Mouse (Mus musculus) CH12.LX (cell line): ENCODE data around the gene Tex28. TPM values are rescaled to one million over a fixed set of nuclear protein-coding genes. Genes with fewer than 3 reads are reported as not detected.
A peak's percentile ranks its signal among the peaks of the same experiment; 100 is the strongest.

Source experiments
- DNase-seq: peaks from one replicate; pipeline ENCODE4 v3.0.0-alpha.2; 2013; ENCODE audit errors: extremely low read depth
- H3K27ac ChIP-seq: 2 replicates; pipeline ENCODE4 v1.5.1; 2012; ENCODE audit warnings: low read depth, mild to moderate bottlenecking, control low read depth, moderate library complexity; ENCODE audit not compliant: insufficient read depth
- H3K27me3 ChIP-seq: replicated peaks from 2 replicates; pipeline ENCODE3; 2012; ENCODE audit warnings: inconsistent platforms
- H3K36me3 ChIP-seq, 2 experiments: replicated peaks in 1 of 2; 2 replicates each; pipeline versions ENCODE3 to v1.6.1; 2012; ENCODE audit warnings: inconsistent platforms in 1 of 2, low read length in 1 of 2, mild to moderate bottlenecking in 1 of 2, mixed read lengths in 1 of 2, moderate library complexity in 1 of 2; ENCODE audit not compliant: control insufficient read depth in 1 of 2, insufficient read depth in 1 of 2
- H3K4me1 ChIP-seq, 2 experiments: 2 replicates each; pipeline ENCODE4 v1.6.1; 2012; ENCODE audit warnings: inconsistent platforms in 1 of 2, moderate library complexity in 1 of 2; ENCODE audit not compliant: insufficient read depth in 2 of 2, control insufficient read depth in 1 of 2
- H3K4me2 ChIP-seq: 2 replicates; pipeline ENCODE4 v1.6.1; 2012; ENCODE audit warnings: low read depth, mild to moderate bottlenecking, control low read depth; ENCODE audit not compliant: poor library complexity, insufficient read depth, severe bottlenecking
- H3K4me3 ChIP-seq, 3 experiments: fragments of 150-350 bp in 1 of 3; sonication (generic) in 1 of 3; replicated peaks in 1 of 3; 2 replicates each; pipeline versions ENCODE3 to v1.5.1; 2011 to 2012; ENCODE audit warnings: low read depth in 2 of 3, low read length in 2 of 3, mild to moderate bottlenecking in 2 of 3, moderate library complexity in 2 of 3, control low read depth in 1 of 3, improper control_type of control experiment in 1 of 3, inconsistent platforms in 1 of 3, mixed read lengths in 1 of 3; ENCODE audit not compliant: poor library complexity in 1 of 3
- H3K79me2 ChIP-seq: replicated peaks from 2 replicates; pipeline ENCODE4 v1.6.1; 2012; ENCODE audit warnings: mild to moderate bottlenecking, moderate library complexity; ENCODE audit not compliant: control insufficient read depth, poor library complexity, insufficient read depth, severe bottlenecking; ENCODE audit errors: extremely low read depth
- H3K9ac ChIP-seq: 2 replicates; pipeline ENCODE4 v1.6.1; 2012; ENCODE audit warnings: low read depth, mild to moderate bottlenecking, control low read depth, moderate library complexity; ENCODE audit not compliant: insufficient read depth
- H3K9me3 ChIP-seq: replicated peaks from 2 replicates; pipeline ENCODE3; 2012; ENCODE audit warnings: low read length, inconsistent platforms, mixed read lengths
- CTCF ChIP-seq, 2 experiments: IDR thresholded peaks in 1 of 2; conservative IDR thresholded peaks in 1 of 2; 2 replicates each; pipeline ENCODE4 v1.5.1; 2011 to 2012; ENCODE audit warnings: low read depth in 2 of 2, low read length in 2 of 2, improper control_type of control experiment in 1 of 2, inconsistent platforms in 1 of 2, mild to moderate bottlenecking in 1 of 2, moderate library complexity in 1 of 2
- EP300 ChIP-seq: IDR thresholded peaks from 2 replicates; pipeline ENCODE4 v1.6.1; 2011; ENCODE audit warnings: low read length, improper control_type of control experiment
- SIN3A ChIP-seq: IDR thresholded peaks from 2 replicates; pipeline ENCODE4 v1.6.1; 2012; ENCODE audit warnings: low read length, improper control_type of control experiment, inconsistent platforms
- UBTF ChIP-seq: IDR thresholded peaks from 2 replicates; pipeline ENCODE4 v1.6.1; 2012; ENCODE audit warnings: low read depth, mild to moderate bottlenecking, inconsistent platforms, low read length, improper control_type of control experiment, moderate library complexity
- USF1 ChIP-seq: IDR thresholded peaks from 2 replicates; pipeline ENCODE4 v1.6.1; 2014; ENCODE audit warnings: low read depth, mild to moderate bottlenecking, inconsistent platforms, low read length, improper control_type of control experiment
- dilution Hi-C: fragments of 300-500 bp; cut with MboI; formaldehyde crosslinking; loops from 2 replicates; pipeline ENCODE4 v1.14.3; 2020; ENCODE audit warnings: low sequenced_read_pairs; ENCODE audit not compliant: extremely low pct_unique_long_range_greater_than_20kb, extremely low pct_ligation_motif_present
- in situ Hi-C: fragments of 300-500 bp; cut with MboI; formaldehyde crosslinking; loops from 3 replicates; pipeline ENCODE4 v1.14.3; 2019; ENCODE audit warnings: low sequenced_read_pairs, low pct_ligation_motif_present, low pct_unique_long_range_greater_than_20kb, mixed read lengths
- polyA plus RNA-seq: library from polyadenylated mRNA; unstranded; fragments of >175 nt; gene quantifications from 2 replicates; pipeline ENCODE4 v1.2.1, GENCODE M21; 2012; ENCODE audit warnings: low read depth; ENCODE audit not compliant: insufficient read length
- total RNA-seq, 2 experiments: library from RNA; depleted of rRNA; stranded (reverse); fragments of 300-350 nt in 1 of 2; fragments of >200 nt in 1 of 2; gene quantifications; 2 replicates each; pipeline ENCODE4 v1.2.3; 2012 to 2014

Gene Tex28
- total and polyA plus RNA-seq, 3 experiments: not detected

GRCm38 (mm10) chrX:74103457-74104188, 64.0 kb downstream of the Tex28 start:
- H3K79me2 ChIP-seq: no peaks in the 10 kb centered on the region
- no peak for DNase-seq
- H3K9ac ChIP-seq: no peak overlapping the region
- no peak overlapping the region for H3K4me2 ChIP-seq
- in situ Hi-C loops: no loop called here
- TF ChIP-seq SIN3A (no peak), USF1 (no peak), UBTF (no peak), CTCF (conservative IDR thresholded peaks at IDR 0.05 in 1 of 2, IDR thresholded peaks at IDR 0.05 in 1 of 2; ENCODE audit: low read depth in 2 of 2, low read length in 2 of 2) (peak in 1 of 2 experiments; percentile 25; a peak in 2 of 4 replicates), EP300 (no peak)
- TF ChIP-seq, all 38 proteins: peak for 1
- no peak overlapping the region for H3K27ac ChIP-seq
- H3K9me3 ChIP-seq: no peaks in the 10 kb centered on the region
- no peak overlapping the region for H3K4me3 ChIP-seq
- H3K27me3 ChIP-seq: no peaks in the 10 kb centered on the region
- H3K4me1 ChIP-seq: peaks cover 0 to 13% of the 10 kb centered on the region in 2 experiments; a peak in 2 of 4 replicates
- dilution Hi-C loops: no loop called here
- no peaks in the 10 kb centered on the region for H3K36me3 ChIP-seq

Other genes starting within 250 kb of the Tex28 start
Only the 20 nearest of the 22 such genes appear.
- 38.5 and 43.4 TPM in 2 replicates for gene Renbp, start 237.0 kb downstream of the Tex28 start, total RNA-seq (2012; rRNA removed)
- 24.7 and 25.2 TPM in 2 replicates for gene Renbp, start 237.0 kb downstream of the Tex28 start, total RNA-seq (2014; rRNA removed)
- 64.7 and 66.3 TPM in 2 replicates for gene Renbp, start 237.0 kb downstream of the Tex28 start, polyA plus RNA-seq
- 58.5 and 61.6 TPM in 2 replicates for gene Hcfc1, start 201.5 kb downstream of the Tex28 start, total RNA-seq (2012; rRNA removed)
- gene Hcfc1, start 201.5 kb downstream of the Tex28 start, total RNA-seq (2014; rRNA removed): 32.9 and 37.6 TPM in 2 replicates
- gene Hcfc1, start 201.5 kb downstream of the Tex28 start, polyA plus RNA-seq: 78.1 and 98.2 TPM in 2 replicates
- 38.8 and 40.0 TPM in 2 replicates for gene Irak1, start 143.9 kb downstream of the Tex28 start, total RNA-seq (2012; rRNA removed)
- 25.3 and 27.7 TPM in 2 replicates for gene Irak1, start 143.9 kb downstream of the Tex28 start, total RNA-seq (2014; rRNA removed)
- gene Irak1, start 143.9 kb downstream of the Tex28 start, polyA plus RNA-seq: 63.1 and 77.8 TPM in 2 replicates
- gene Opn1mw, start 40.4 kb downstream of the Tex28 start, total RNA-seq (2012; rRNA removed): not detected in 2 replicates
- not detected in 2 replicates for gene Opn1mw, start 40.4 kb downstream of the Tex28 start, total RNA-seq (2014; rRNA removed)
- not detected in 2 replicates for gene Opn1mw, start 40.4 kb downstream of the Tex28 start, polyA plus RNA-seq
- gene Mecp2, start 32.5 kb downstream of the Tex28 start, total RNA-seq (2012; rRNA removed): 12.0 and 12.3 TPM in 2 replicates
- 9.9 and 12.2 TPM in 2 replicates for gene Mecp2, start 32.5 kb downstream of the Tex28 start, total RNA-seq (2014; rRNA removed)
- 12.0 and 15.5 TPM in 2 replicates for gene Mecp2, start 32.5 kb downstream of the Tex28 start, polyA plus RNA-seq
- gene Tktl1, start 9.4 kb upstream of the Tex28 start, total RNA-seq (2012; rRNA removed): not detected in 2 replicates
- gene Tktl1, start 9.4 kb upstream of the Tex28 start, total RNA-seq (2014; rRNA removed): not detected in 2 replicates
- not detected in 2 replicates for gene Tktl1, start 9.4 kb upstream of the Tex28 start, polyA plus RNA-seq
- 78.7 and 82.4 TPM in 2 replicates for gene Flna, start 82.0 kb upstream of the Tex28 start, total RNA-seq (2012; rRNA removed)
- gene Flna, start 82.0 kb upstream of the Tex28 start, total RNA-seq (2014; rRNA removed): 56.8 and 70.2 TPM in 2 replicates
- gene Flna, start 82.0 kb upstream of the Tex28 start, polyA plus RNA-seq: 82.6 and 91.6 TPM in 2 replicates
- 65.4 and 65.6 TPM in 2 replicates for gene Emd, start 86.8 kb upstream of the Tex28 start, total RNA-seq (2012; rRNA removed)
- 80.1 and 99.4 TPM in 2 replicates for gene Emd, start 86.8 kb upstream of the Tex28 start, total RNA-seq (2014; rRNA removed)
- 73.8 and 132 TPM in 2 replicates for gene Emd, start 86.8 kb upstream of the Tex28 start, polyA plus RNA-seq
- gene Rpl10, start 103.0 kb upstream of the Tex28 start, total RNA-seq (2012; rRNA removed): 3,647 and 3,697 TPM in 2 replicates
- gene Rpl10, start 103.0 kb upstream of the Tex28 start, total RNA-seq (2014; rRNA removed): 3,137 and 3,420 TPM in 2 replicates
- 200 and 459 TPM in 2 replicates for gene Rpl10, start 103.0 kb upstream of the Tex28 start, polyA plus RNA-seq
- 31.9 and 40.4 TPM in 2 replicates for gene Taz, start 114.1 kb upstream of the Tex28 start, total RNA-seq (2012; rRNA removed)
- 29.2 and 31.6 TPM in 2 replicates for gene Taz, start 114.1 kb upstream of the Tex28 start, total RNA-seq (2014; rRNA removed)
- 25.6 and 29.0 TPM in 2 replicates for gene Taz, start 114.1 kb upstream of the Tex28 start, polyA plus RNA-seq
- gene Dnase1l1, start 114.5 kb upstream of the Tex28 start, total RNA-seq (2012; rRNA removed): 3.4 and 4.7 TPM in 2 replicates
- 3.8 and 5.1 TPM in 2 replicates for gene Dnase1l1, start 114.5 kb upstream of the Tex28 start, total RNA-seq (2014; rRNA removed)
- 4.3 and 4.6 TPM in 2 replicates for gene Dnase1l1, start 114.5 kb upstream of the Tex28 start, polyA plus RNA-seq
- 47.2 and 53.8 TPM in 2 replicates for gene Atp6ap1, start 129.3 kb upstream of the Tex28 start, total RNA-seq (2012; rRNA removed)
- 52.8 and 53.3 TPM in 2 replicates for gene Atp6ap1, start 129.3 kb upstream of the Tex28 start, total RNA-seq (2014; rRNA removed)
- gene Atp6ap1, start 129.3 kb upstream of the Tex28 start, polyA plus RNA-seq: 61.3 and 66.4 TPM in 2 replicates
- gene Gdi1, start 137.2 kb upstream of the Tex28 start, total RNA-seq (2012; rRNA removed): 29.6 and 42.7 TPM in 2 replicates
- 32.4 and 37.0 TPM in 2 replicates for gene Gdi1, start 137.2 kb upstream of the Tex28 start, total RNA-seq (2014; rRNA removed)
- gene Gdi1, start 137.2 kb upstream of the Tex28 start, polyA plus RNA-seq: 60.8 and 66.5 TPM in 2 replicates
- gene Fam50a, start 145.2 kb upstream of the Tex28 start, total RNA-seq (2012; rRNA removed): 26.4 and 30.4 TPM in 2 replicates
- 8.3 TPM in 2 replicates for gene Fam50a, start 145.2 kb upstream of the Tex28 start, total RNA-seq (2014; rRNA removed)
- gene Fam50a, start 145.2 kb upstream of the Tex28 start, polyA plus RNA-seq: 47.0 and 58.4 TPM in 2 replicates
- 2.6 and 4.9 TPM in 2 replicates for gene Plxna3, start 161.2 kb upstream of the Tex28 start, total RNA-seq (2012; rRNA removed)
- gene Plxna3, start 161.2 kb upstream of the Tex28 start, total RNA-seq (2014; rRNA removed): 1.4 and 2.0 TPM in 2 replicates
- gene Plxna3, start 161.2 kb upstream of the Tex28 start, polyA plus RNA-seq: 4.1 and 5.0 TPM in 2 replicates
- 57.9 and 68.6 TPM in 2 replicates for gene Lage3, start 185.8 kb upstream of the Tex28 start, total RNA-seq (2012; rRNA removed)
- gene Lage3, start 185.8 kb upstream of the Tex28 start, total RNA-seq (2014; rRNA removed): 102 and 118 TPM in 2 replicates
- gene Lage3, start 185.8 kb upstream of the Tex28 start, polyA plus RNA-seq: 56.8 and 67.4 TPM in 2 replicates
- 12.7 and 18.8 TPM in 2 replicates for gene Ubl4a, start 205.4 kb upstream of the Tex28 start, total RNA-seq (2012; rRNA removed)
- gene Ubl4a, start 205.4 kb upstream of the Tex28 start, total RNA-seq (2014; rRNA removed): 17.6 and 19.3 TPM in 2 replicates
- 39.2 and 39.3 TPM in 2 replicates for gene Ubl4a, start 205.4 kb upstream of the Tex28 start, polyA plus RNA-seq
- 7.4 and 11.6 TPM in 2 replicates for gene Slc10a3, start 205.5 kb upstream of the Tex28 start, total RNA-seq (2012; rRNA removed)
- 14.1 and 14.7 TPM in 2 replicates for gene Slc10a3, start 205.5 kb upstream of the Tex28 start, total RNA-seq (2014; rRNA removed)
- gene Slc10a3, start 205.5 kb upstream of the Tex28 start, polyA plus RNA-seq: 11.2 and 12.0 TPM in 2 replicates
- 8.7 and 12.5 TPM in 2 replicates for gene Fam3a, start 225.4 kb upstream of the Tex28 start, total RNA-seq (2012; rRNA removed)
- 7.1 and 7.7 TPM in 2 replicates for gene Fam3a, start 225.4 kb upstream of the Tex28 start, total RNA-seq (2014; rRNA removed)
- 8.3 and 12.3 TPM in 2 replicates for gene Fam3a, start 225.4 kb upstream of the Tex28 start, polyA plus RNA-seq
- 37.9 and 40.6 TPM in 2 replicates for gene Ikbkg, start 225.5 kb upstream of the Tex28 start, total RNA-seq (2012; rRNA removed)
- 25.0 and 26.4 TPM in 2 replicates for gene Ikbkg, start 225.5 kb upstream of the Tex28 start, total RNA-seq (2014; rRNA removed)
- 20.5 and 28.3 TPM in 2 replicates for gene Ikbkg, start 225.5 kb upstream of the Tex28 start, polyA plus RNA-seq